Mouse (Mus musculus) bone marrow macrophage, adult 2 months (primary cell): Measurements from ENCODE around the gene Map3k7cl.

Source experiments
- CTCF ChIP-seq: IDR thresholded peaks from 2 replicates; pipeline ENCODE4 v1.5.1; 2012; ENCODE audit warnings: low read depth, mild to moderate bottlenecking, low read length, moderate library complexity
- POLR2A ChIP-seq: IDR thresholded peaks from 2 replicates; pipeline ENCODE4 v1.6.1; 2012; ENCODE audit warnings: mild to moderate bottlenecking, low read depth, low read length, borderline replicate concordance

GRCm38 (mm10) chr16:87575600-87575999 lies 22.5 kb downstream of the Map3k7cl start:
- TF ChIP-seq CTCF = no peak
- TF ChIP-seq POLR2A = no peak
